Mouse (Mus musculus) small intestine, adult 2 months (tissue): ENCODE data around the gene Sst. TPM values are rescaled to one million over a fixed set of nuclear protein-coding genes. Genes with fewer than 3 reads are reported as not detected.

ENCODE experiments used
- H3K27ac ChIP-seq: fragments of 200-500 bp; 2 replicates; pipeline ENCODE4 v1.5.1; 2012; ENCODE audit warnings: low read depth, low read length, control low read depth, inconsistent platforms; ENCODE audit not compliant: insufficient read depth
- H3K27me3 ChIP-seq: fragments of 200-500 bp; 2 replicates; pipeline ENCODE4 v1.6.1; 2012; ENCODE audit warnings: mild to moderate bottlenecking, moderate library complexity, low read length, inconsistent platforms; ENCODE audit not compliant: control insufficient read depth, insufficient read depth
- H3K36me3 ChIP-seq: fragments of 200-500 bp; 2 replicates; pipeline ENCODE4 v1.6.1; 2012; ENCODE audit warnings: mild to moderate bottlenecking, low read length, control low read depth, inconsistent platforms; ENCODE audit not compliant: control insufficient read depth, insufficient read depth
- H3K4me1 ChIP-seq: fragments of 200-500 bp; 2 replicates; pipeline ENCODE4 v1.6.1; 2012; ENCODE audit warnings: low read length, inconsistent platforms, mixed read lengths; ENCODE audit not compliant: control insufficient read depth, insufficient read depth, insufficient read length
- H3K4me3 ChIP-seq: fragments of 200-500 bp; 2 replicates; pipeline ENCODE4 v1.5.1; 2012; ENCODE audit warnings: low read depth, mild to moderate bottlenecking, control low read depth, inconsistent platforms, low read length, moderate library complexity
- CTCF ChIP-seq: fragments of 200-500 bp; IDR thresholded peaks from 2 replicates; pipeline ENCODE4 v1.5.1; 2012; ENCODE audit warnings: low read depth, mild to moderate bottlenecking, control low read depth, inconsistent platforms, low read length, moderate library complexity, mixed read lengths; ENCODE audit not compliant: insufficient replicate concordance, insufficient read length; ENCODE audit errors: extremely low read depth
- POLR2A ChIP-seq: fragments of 200-500 bp; IDR thresholded peaks from 2 replicates; pipeline ENCODE4 v1.6.1; 2012; ENCODE audit warnings: low read depth, mild to moderate bottlenecking, control low read depth, inconsistent platforms, low read length, moderate library complexity
- WGBS: fragments of 180-500 bp; shearing (Covaris S2); methylation state at CpG from one replicate; pipeline ENCODE4 v1.1.7; 2018; 5-methylcytosine and 5-hydroxymethylcytosine counted together
- polyA plus RNA-seq: library from polyadenylated mRNA; depleted of rRNA; stranded (reverse); fragments of >200 nt; gene quantifications from 2 replicates; pipeline ENCODE4 v1.2.3, GENCODE M21; 2012

Gene Sst
- polyA plus RNA-seq, 1 experiment = 226 TPM

- Histone ChIP-seq H3K27ac (no peak overlapping the region), H3K36me3 (no peaks in the 10 kb centered on the region), H3K4me3 (no peak overlapping the region), H3K4me1 (no peaks in the 10 kb centered on the region), H3K27me3 (no peaks in the 10 kb centered on the region)
- 73% methylated on average over 4 of the region's 4 CpGs for WGBS
- TF ChIP-seq POLR2A = no peak
- no peak for TF ChIP-seq CTCF
Measured at GRCm38 (mm10) chr16:23900061-23900460, 9.3 kb upstream of the Sst start.

DNA sequence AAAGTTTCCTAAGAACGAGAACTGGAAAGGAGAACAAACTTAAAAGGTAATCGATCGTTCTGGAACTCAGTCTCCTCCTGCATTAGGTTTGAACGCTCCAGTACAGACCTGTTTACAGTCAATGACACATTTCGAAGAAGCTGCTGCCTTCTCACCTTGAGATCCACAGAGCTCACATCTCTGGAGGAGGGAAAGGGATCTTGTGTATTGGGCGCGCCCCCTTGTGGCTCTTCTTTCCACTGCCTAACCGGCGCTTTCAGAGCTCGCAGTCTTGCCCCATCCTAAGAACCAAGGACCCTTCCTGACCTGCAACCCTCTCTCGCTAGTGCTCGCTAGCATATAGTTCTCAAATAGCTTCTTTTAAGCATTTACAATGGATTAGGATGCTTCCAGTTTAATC lies 8.1 kb upstream of the Sst start:
- no peaks in the 10 kb centered on the region for H3K27me3 ChIP-seq
- WGBS = 12% methylated on average over 12 of the region's 12 CpGs
- TF ChIP-seq CTCF (peak; percentile 79), POLR2A (no peak)
- no peaks in the 10 kb centered on the region for H3K36me3 ChIP-seq
- no peak overlapping the region for H3K27ac ChIP-seq
- no peak overlapping the region for H3K4me3 ChIP-seq
- no peaks in the 10 kb centered on the region for H3K4me1 ChIP-seq

GRCm38 (mm10) chr16:23897984-23898586 lies 7.3 kb upstream of the Sst start:
- TF ChIP-seq POLR2A (no peak), CTCF (peak; percentile 59; the same call in 1 of the 2 replicates)
- 13% methylated on average over 15 of the region's 15 CpGs for WGBS
- no peak overlapping the region for H3K27ac ChIP-seq
- peak overlapping the region; percentile 22 for H3K4me3 ChIP-seq
- H3K27me3 ChIP-seq = no peaks in the 10 kb centered on the region
- no peaks in the 10 kb centered on the region for H3K4me1 ChIP-seq
- H3K36me3 ChIP-seq = no peaks in the 10 kb centered on the region

- no peak for TF ChIP-seq POLR2A
- TF ChIP-seq CTCF = no peak
- no peak overlapping the region for H3K4me3 ChIP-seq
- WGBS = 54% methylated on average over 5 of the region's 5 CpGs
- H3K27ac ChIP-seq = no peak overlapping the region
- H3K36me3 ChIP-seq = no peaks in the 10 kb centered on the region
- no peaks in the 10 kb centered on the region for H3K27me3 ChIP-seq
- H3K4me1 ChIP-seq = no peaks in the 10 kb centered on the region
Measured at GRCm38 (mm10) chr16:23897486-23897885, 6.7 kb upstream of the Sst start.

- 76% methylated on average over 3 of the region's 3 CpGs for WGBS
- TF ChIP-seq CTCF = no peak
- no peak for TF ChIP-seq POLR2A
- H3K27ac ChIP-seq = no peak overlapping the region
- no peaks in the 10 kb centered on the region for H3K36me3 ChIP-seq
- H3K27me3 ChIP-seq = no peaks in the 10 kb centered on the region
- no peaks in the 10 kb centered on the region for H3K4me1 ChIP-seq
- H3K4me3 ChIP-seq = no peak overlapping the region
Measured at GRCm38 (mm10) chr16:23895135-23895534, 4.4 kb upstream of the Sst start.

DNA sequence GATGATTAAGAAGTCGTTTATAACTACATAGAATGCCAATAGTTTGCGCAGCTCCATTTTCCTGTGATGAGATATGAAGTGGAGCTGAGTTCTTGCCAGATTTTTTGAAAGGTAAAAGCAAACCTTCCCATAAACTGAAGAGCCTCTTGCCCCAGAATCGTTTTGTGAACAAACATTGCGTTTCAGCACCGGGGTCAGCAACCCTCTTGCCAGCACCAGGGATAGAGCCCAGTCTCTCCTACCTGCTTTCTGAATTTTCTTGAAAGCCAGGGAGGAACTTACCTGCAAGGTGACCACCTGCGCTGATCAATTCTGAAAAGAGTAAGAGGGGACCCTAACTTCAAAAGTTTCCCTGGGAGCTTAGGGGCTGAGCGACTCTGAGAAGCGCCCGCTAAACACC lies 607 bp downstream of the Sst start:
- Histone ChIP-seq H3K4me3 (no peak overlapping the region), H3K27ac (no peak overlapping the region), H3K4me1 (no peaks in the 10 kb centered on the region), H3K27me3 (no peaks in the 10 kb centered on the region), H3K36me3 (no peaks in the 10 kb centered on the region)
- TF ChIP-seq POLR2A (no peak), CTCF (no peak)
- 8% methylated on average over 9 of the region's 9 CpGs for WGBS

DNA sequence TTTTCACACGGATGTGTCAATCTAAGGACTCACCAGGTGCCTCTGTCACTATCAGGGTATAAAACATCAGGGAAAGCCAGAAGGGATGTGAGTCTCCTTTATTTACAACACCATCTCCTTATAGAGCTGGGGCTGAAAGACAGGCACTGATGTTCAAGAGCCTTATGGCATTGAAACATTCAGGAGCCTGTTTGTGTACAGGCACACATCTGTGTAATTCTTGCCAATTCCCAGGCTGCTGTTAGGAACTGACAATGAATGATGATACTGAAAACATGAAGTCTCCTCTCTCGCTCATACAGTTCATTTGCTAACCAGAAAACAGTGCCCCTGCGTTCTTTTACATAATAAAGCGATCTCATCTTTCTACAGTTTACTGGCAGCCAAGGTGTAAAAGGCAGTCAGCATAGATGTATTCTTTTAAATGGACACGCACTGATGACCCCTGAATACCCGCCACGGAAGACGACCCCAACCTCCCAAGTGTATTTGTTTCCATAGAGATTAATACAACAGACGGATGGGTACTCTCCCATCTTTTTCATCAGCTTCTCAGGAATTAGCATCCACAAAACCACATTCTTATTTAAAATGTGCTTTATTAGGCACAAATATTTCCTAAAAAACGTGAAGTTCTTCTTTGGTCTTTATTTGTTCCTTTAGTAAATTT lies 2.7 kb downstream of the Sst start:
- TF ChIP-seq CTCF = no peak
- TF ChIP-seq POLR2A = no peak
- Histone ChIP-seq H3K4me1 (no peaks in the 10 kb centered on the region), H3K4me3 (no peak overlapping the region), H3K27me3 (no peaks in the 10 kb centered on the region), H3K27ac (no peak overlapping the region), H3K36me3 (no peaks in the 10 kb centered on the region)
- WGBS = 76% methylated on average over 10 of the region's 10 CpGs
